Mouse (Mus musculus): ENCODE measurements around the gene Ccr5.

- no peak for TF ChIP-seq CTCF (IDR thresholded peaks at IDR 0.05; ENCODE audit: insufficient read depth, low read depth, low read length)
- TF ChIP-seq POLR2A (IDR thresholded peaks at IDR 0.05; ENCODE audit: insufficient read depth, low read depth, low read length), result no peak
Measured at GRCm38 (mm10) chr9:124099127-124099526, 22.2 kb upstream of the Ccr5 start.

Measured in olfactory bulb, adult 2 months (tissue).